Mouse (Mus musculus): Measurements from ENCODE around the gene Cfap97d1.

Gene Cfap97d1

GRCm38 (mm10) chr11:102010140-102010539, 26.1 kb downstream of the Cfap97d1 start:
- DNase-seq (ENCODE audit: low read depth), result no peak

- no peak for DNase-seq (ENCODE audit: low read depth)
These were observed 27.4 kb downstream of the Cfap97d1 start for GRCm38 (mm10) chr11:102011510-102011909.

GRCm38 (mm10) chr11:102013201-102013600, 29.1 kb downstream of the Cfap97d1 start:
- no peak for DNase-seq (ENCODE audit: low read depth)

- no peak for DNase-seq (ENCODE audit: low read depth)
These were observed 31.4 kb downstream of the Cfap97d1 start for GRCm38 (mm10) chr11:102015472-102015871.

DNA sequence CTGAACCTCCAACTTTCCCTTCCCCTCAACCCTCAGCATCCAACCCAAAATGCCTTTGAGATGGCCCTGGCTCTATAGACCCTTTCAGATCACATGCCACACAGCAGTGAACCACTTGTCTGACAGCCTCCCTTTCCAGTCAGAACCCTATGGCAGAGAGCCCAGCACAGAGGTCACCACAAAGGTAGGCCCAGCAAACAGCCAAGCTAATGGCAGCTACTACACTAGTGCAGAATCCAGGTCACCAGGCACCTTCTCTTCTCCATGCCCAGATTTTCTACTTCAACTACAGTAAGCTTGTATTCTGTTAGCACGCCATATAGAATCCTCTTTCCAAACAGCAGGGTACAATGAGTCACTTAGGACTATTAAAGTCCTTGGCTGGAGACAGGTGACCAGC, 32.1 kb downstream of the Cfap97d1 start:
- DNase-seq (ENCODE audit: low read depth), result no peak

GRCm38 (mm10) chr11:102019736-102020135, 35.7 kb downstream of the Cfap97d1 start:
- DNase-seq (ENCODE audit: low read depth), result no peak

- no peak for DNase-seq (ENCODE audit: low read depth)
These were observed 37.1 kb downstream of the Cfap97d1 start for GRCm38 (mm10) chr11:102021196-102021595.

- DNase-seq (ENCODE audit: low read depth), result no peak
These were observed 39.3 kb downstream of the Cfap97d1 start for GRCm38 (mm10) chr11:102023406-102023805.

DNA sequence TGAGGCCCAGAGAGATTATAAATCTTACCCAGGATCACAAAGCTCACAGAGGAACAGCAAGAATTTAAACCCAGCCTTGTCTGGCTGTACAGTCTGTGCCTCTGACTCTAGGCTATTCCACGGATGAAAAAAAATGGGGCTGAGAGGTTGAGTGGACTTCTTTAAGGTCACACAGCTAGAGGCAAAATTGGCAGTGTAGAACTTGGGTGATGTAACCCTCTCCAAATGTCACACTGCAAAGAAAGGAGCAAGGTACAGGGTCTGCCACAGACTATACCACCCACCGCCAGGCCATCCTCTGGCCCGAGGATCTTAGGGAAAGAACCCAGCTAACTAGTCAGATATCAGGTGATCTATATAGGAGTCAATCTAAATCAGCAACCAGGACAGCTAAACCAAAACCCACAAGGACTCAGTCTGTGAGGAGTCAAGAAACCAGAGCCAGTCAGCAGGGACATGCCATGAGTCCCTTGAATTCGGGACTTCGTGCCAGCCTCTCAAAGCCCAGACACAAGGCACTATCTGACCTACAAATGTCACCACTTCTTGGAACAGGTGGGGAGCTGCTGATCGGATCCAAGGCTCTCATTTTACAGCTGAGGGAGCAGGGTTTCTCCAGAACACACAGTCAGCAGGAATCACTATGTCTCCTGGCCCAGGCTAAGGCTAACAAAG, 40.1 kb downstream of the Cfap97d1 start:
- no peak for DNase-seq (ENCODE audit: low read depth)

GRCm38 (mm10) chr11:102024875-102025274, 40.8 kb downstream of the Cfap97d1 start:
- no peak for DNase-seq (ENCODE audit: low read depth)

DNA sequence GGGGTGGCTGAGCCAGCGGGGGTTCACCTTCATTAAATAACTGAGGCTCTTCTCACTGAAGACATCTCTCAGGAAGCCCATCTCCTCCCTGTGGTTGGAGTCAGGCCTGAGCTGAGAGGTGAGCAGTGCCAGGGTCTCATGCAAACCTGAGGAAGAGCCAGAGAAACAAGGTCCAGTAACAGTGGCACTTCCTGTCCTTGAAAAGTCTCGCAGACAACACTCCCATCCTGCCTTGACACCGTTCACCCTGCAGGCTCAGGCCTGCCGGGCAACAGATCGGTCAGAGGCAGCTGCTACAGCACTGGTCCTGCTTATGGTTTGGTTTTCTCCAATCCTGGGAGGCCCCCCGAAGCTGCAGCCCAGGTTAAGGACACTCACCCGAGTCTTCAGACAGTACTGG, 41.3 kb downstream of the Cfap97d1 start:
- DNase-seq (ENCODE audit: low read depth), result no peak

GRCm38 (mm10) chr11:102025991-102026660, 42.0 kb downstream of the Cfap97d1 start:
- DNase-seq (ENCODE audit: low read depth), result no peak

GRCm38 (mm10) chr11:102026694-102027360, 42.7 kb downstream of the Cfap97d1 start:
- DNase-seq (ENCODE audit: low read depth), result no peak

- no peak for DNase-seq (ENCODE audit: low read depth)
These were observed 43.4 kb downstream of the Cfap97d1 start for GRCm38 (mm10) chr11:102027361-102028017.

DNA sequence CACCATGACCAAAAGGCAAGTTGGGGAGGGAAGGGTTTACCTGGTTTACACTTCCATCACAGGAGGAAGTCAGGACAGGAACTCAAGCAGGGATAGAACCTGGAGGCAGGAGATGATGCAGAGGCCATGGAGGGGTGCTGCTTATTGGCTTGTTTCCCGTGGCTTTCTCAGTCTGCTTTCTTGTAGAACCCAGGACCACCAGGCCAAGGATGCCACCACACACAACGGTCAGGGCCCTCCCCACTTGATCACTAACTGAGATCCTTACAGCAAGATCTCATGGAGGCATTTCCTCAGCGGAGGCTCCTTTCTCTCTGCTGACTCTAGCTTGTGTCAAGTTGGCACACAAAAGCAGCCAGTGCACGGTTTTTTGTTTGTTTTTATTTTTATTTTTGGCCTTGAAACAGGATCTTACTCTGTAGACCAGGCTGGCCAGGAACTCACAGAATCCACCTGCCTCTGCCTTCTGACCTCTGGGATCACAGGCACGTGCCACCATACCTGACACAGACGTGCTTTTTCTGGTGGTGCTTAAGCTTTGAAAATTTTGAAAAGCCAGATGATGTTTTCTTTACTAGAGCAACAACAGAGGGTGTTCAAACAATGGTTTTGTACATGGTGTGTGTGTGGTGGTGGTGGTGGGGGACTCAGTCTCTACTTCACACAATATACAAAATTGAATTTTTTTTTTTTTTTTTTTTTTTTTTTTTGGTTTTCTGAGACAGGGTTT, 44.2 kb downstream of the Cfap97d1 start, which contains the start of gene Mpp3:
Mpp3 (minus strand) TSS at position 375 of the 730 bp plus-strand sequence.
- DNase-seq (ENCODE audit: low read depth), result no peak

GRCm38 (mm10) chr11:102029304-102029703, 45.2 kb downstream of the Cfap97d1 start:
- no peak for DNase-seq (ENCODE audit: low read depth)

DNA sequence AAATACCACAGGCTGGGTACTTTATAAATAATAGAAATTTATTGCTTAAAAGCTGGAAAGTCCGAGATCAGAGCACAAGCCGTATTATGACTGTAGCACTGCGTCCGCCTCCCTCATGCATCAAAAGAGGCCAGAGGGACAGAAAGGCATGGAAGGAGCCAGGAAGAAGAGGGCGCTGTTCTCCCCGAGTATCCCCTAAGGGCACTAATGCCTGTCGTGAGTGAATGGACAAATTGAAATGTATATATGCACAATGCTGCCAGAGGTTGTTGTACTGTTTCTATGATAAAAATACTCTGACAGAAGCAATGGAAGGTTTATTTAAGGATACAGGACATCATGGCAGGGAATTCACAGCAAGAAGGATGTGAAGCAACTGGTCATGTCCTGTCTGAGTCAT, 45.9 kb downstream of the Cfap97d1 start:
- no peak for DNase-seq (ENCODE audit: low read depth)

DNA sequence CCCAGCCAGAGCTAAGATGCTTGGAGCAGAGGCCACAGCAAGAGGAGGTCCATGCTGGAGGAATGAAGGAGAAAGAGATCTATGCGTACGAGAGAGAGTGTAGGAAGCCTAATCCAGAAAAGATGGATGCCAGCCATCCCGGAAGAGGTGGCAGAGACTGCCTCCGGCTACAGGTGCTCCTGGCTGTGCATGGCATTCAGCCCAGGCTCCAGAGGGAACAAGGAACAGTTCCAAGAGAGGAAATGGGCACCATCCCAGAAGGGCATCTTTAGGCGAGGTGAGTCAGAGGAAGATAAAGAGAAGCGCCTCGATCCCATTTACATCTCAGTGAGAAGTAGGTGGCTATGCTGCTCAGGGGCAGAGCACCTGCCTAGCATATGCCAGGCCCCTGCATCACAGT, 47.1 kb downstream of the Cfap97d1 start:
- no peak for DNase-seq (ENCODE audit: low read depth)

DNA sequence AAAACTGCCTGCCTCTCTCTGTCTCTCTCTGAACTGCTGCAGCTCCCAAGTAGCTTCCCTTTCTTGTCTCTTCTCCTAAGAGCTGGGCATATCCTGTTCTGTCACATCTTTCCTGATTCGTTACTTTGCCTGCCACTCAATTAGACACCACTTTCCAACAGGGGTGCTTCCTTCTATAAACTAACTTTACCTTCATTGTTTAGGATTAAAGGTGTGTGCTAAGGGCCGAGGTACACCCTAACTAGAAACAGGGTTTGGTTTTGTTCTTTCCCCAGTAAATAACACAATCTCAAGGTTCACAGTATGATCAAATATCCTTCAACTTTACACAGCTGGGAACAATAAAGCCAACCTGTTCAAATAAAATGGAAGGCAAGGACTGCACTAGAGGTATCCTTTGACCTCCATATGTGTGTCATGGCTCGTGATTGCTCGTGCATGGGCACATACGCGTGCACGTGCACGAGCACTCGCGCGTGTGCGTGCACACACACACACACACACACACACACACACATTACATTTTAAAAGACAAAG, 49.0 kb downstream of the Cfap97d1 start:
- DNase-seq (ENCODE audit: low read depth), result no peak

GRCm38 (mm10) chr11:102034887-102035286, 50.8 kb downstream of the Cfap97d1 start:
- DNase-seq (ENCODE audit: low read depth), result no peak

- DNase-seq (ENCODE audit: low read depth), result no peak
These were observed 51.4 kb downstream of the Cfap97d1 start for GRCm38 (mm10) chr11:102035456-102035960.
